Mouse (Mus musculus) neural tube, embryonic 13.5 days (tissue): ENCODE data around the gene Crybb1. TPM values are rescaled to one million over a fixed set of nuclear protein-coding genes. Genes with fewer than 3 reads are reported as not detected.
A peak's percentile ranks its signal among the peaks of the same experiment; 100 is the strongest.

Source experiments
- ATAC-seq: fragments of 200-750 bp; cut with Nextera tagmentation; 2 replicates; pipeline ENCODE4 v1.8.0; 2017; ENCODE audit warnings: low read depth, mild to moderate bottlenecking, moderate TSS enrichment, moderate library complexity
- H3K27ac ChIP-seq: fragments of 300-500 bp; sonication (generic); replicated peaks from 2 replicates; pipeline ENCODE4 v1.5.1; 2015; ENCODE audit warnings: moderate library complexity, mild to moderate bottlenecking, inconsistent platforms
- H3K27me3 ChIP-seq: fragments of 300-500 bp; sonication (generic); 2 replicates; pipeline ENCODE4 v1.6.1; 2015; ENCODE audit warnings: mild to moderate bottlenecking, inconsistent platforms
- H3K36me3 ChIP-seq: fragments of 300-500 bp; sonication (generic); 2 replicates; pipeline ENCODE4 v1.6.1; 2015; ENCODE audit warnings: mild to moderate bottlenecking, inconsistent platforms
- H3K4me1 ChIP-seq: fragments of 300-500 bp; sonication (generic); replicated peaks from 2 replicates; pipeline ENCODE4 v1.6.1; 2015; ENCODE audit warnings: inconsistent platforms
- H3K4me2 ChIP-seq: fragments of 300-500 bp; sonication (generic); 2 replicates; pipeline ENCODE4 v1.6.1; 2015; ENCODE audit warnings: inconsistent platforms, mild to moderate bottlenecking, moderate library complexity
- H3K4me3 ChIP-seq: fragments of 300-500 bp; sonication (generic); 2 replicates; pipeline ENCODE4 v1.5.1; 2015; ENCODE audit warnings: mild to moderate bottlenecking, inconsistent platforms
- H3K9ac ChIP-seq: fragments of 300-500 bp; sonication (generic); 2 replicates; pipeline ENCODE4 v1.6.1; 2015; ENCODE audit warnings: moderate library complexity, mild to moderate bottlenecking, inconsistent platforms
- H3K9me3 ChIP-seq: fragments of 300-500 bp; sonication (generic); 2 replicates; pipeline ENCODE4 v1.6.1; 2016; ENCODE audit warnings: inconsistent platforms
- WGBS: fragments of 180-500 bp; shearing (Covaris S2); methylation state at CpG from one replicate; pipeline ENCODE4 v1.1.7; 2015; 5-methylcytosine and 5-hydroxymethylcytosine counted together
- polyA plus RNA-seq: library from polyadenylated mRNA; unstranded; fragments of >200 nt; fragmentation: Nextera tagmentation; extraction: Ambion mirVana; gene quantifications from 2 replicates; pipeline ENCODE4 v1.2.1, GENCODE M21; 2015

Crybb1 gene
- polyA plus RNA-seq, 1 experiment from 2014 or later: 7.6 TPM

GRCm38 (mm10) chr5:112254282-112254806 is 1.3 kb upstream of the Crybb1 start:
- ATAC-seq: peak; percentile 33; the same call in 1 of the 2 replicates
- no peak overlapping the region for H3K27ac ChIP-seq
- peaks cover 21% of the 10 kb centered on the region for H3K4me1 ChIP-seq
- 60% methylated on average over 7 of the region's 7 CpGs for WGBS
- H3K36me3 ChIP-seq: no peaks in the 10 kb centered on the region
- H3K9ac ChIP-seq: no peak overlapping the region
- H3K9me3 ChIP-seq: no peaks in the 10 kb centered on the region
- H3K4me2 ChIP-seq: no peak overlapping the region
- no peak overlapping the region for H3K4me3 ChIP-seq
- no peaks in the 10 kb centered on the region for H3K27me3 ChIP-seq

DNA sequence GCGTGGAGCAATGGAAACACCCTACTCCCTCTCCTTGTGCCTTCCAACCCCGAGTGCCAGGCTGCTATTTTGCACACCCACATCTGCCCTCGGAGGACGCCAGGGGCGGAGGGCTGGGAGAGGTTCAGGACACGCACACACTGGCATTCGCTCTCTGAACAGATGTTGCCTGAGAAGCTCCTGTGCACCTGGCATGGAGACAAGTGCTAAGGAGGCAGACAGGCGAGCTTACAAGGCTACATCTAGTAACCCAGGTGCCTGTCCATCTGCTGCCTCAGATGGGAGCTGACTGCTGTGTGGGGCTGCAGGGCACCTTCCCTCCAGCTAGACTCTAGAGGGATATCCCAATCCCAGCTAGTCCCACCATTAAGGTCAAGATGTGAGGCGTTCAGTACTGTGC is 842 bp downstream of the Crybb1 start:
- H3K27ac ChIP-seq: no peak overlapping the region
- no peaks in the 10 kb centered on the region for H3K36me3 ChIP-seq
- no peaks in the 10 kb centered on the region for H3K27me3 ChIP-seq
- 0 out of 2 replicates have a peak, but pooled peaks have one; percentile 6 for ATAC-seq
- 70% methylated on average over 9 of the region's 9 CpGs for WGBS
- no peaks in the 10 kb centered on the region for H3K9me3 ChIP-seq
- peaks cover 21% of the 10 kb centered on the region for H3K4me1 ChIP-seq
- no peak overlapping the region for H3K4me3 ChIP-seq
- H3K9ac ChIP-seq: no peak overlapping the region
- no peak overlapping the region for H3K4me2 ChIP-seq

DNA sequence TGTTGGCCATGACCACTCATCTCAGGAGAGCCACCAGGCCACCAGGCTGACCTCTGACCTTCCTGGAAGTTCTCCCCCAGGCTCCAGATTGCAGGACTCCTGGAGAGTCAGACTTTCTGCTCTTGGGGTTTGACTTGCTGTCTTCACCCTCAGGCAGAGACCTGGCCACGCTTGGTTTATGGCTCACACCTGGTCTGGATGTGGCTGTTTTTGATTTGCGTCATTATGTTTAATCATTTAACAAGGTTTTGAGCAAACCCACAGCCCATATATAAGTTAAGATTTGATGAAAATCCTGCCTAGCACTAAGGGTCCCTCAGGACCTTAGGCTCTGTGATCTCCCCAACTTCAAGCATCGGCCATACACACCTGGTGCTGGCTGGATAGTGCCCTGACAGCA is 2.3 kb downstream of the Crybb1 start:
- Histone ChIP-seq H3K36me3 (no peaks in the 10 kb centered on the region), H3K9me3 (no peaks in the 10 kb centered on the region), H3K4me2 (no peak overlapping the region), H3K27me3 (no peaks in the 10 kb centered on the region), H3K9ac (no peak overlapping the region), H3K4me1 (peaks cover 21% of the 10 kb centered on the region), H3K27ac (no peak overlapping the region), H3K4me3 (no peak overlapping the region)
- no peak for ATAC-seq
- WGBS: 88% methylated on average over 3 of the region's 3 CpGs

DNA sequence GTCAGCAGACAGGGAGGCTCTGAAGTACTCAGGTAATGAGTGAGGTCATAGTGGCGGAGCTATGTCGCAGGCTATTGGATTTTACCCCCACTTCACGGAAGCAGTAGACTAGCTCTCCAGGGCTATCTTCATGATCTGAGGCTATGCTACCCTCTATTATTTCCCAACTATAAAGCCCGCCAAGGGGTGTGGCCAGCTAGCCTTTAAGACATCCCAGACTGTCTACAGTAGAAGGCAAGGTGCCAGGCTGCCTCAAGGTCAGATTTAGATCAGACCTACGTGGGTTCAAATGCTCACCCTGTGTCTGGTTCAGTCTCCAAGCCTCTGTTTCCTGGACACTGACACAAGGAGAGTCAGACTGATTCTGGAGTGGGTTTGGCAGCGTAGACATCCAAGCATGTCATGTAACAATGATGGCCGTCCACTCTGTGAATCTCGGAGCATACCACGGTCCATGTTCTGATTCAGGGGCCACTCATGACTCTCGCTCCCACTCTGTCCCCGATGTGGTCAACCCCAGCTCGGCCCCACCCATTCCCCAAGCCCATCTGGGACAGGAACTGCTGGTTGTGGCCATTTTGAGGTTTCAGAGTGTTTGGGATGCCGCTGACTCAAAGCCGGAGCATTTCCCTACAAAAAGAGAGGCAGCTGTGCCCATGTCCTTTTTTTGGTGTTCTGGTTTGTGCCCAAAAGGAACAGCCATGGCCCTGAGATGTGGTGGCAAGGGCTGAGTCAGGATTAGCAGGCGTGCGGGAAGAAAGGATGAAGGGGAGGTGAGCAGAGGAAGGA is 4.4 kb downstream of the Crybb1 start:
- Histone ChIP-seq H3K4me2 (no peak overlapping the region), H3K9me3 (no peaks in the 10 kb centered on the region), H3K4me3 (no peak overlapping the region), H3K27ac (no peak overlapping the region), H3K9ac (no peak overlapping the region), H3K27me3 (no peaks in the 10 kb centered on the region), H3K36me3 (no peaks in the 10 kb centered on the region), H3K4me1 (peaks cover 9% of the 10 kb centered on the region)
- 91% methylated on average over 15 of the region's 16 CpGs for WGBS
- ATAC-seq: no peak

DNA sequence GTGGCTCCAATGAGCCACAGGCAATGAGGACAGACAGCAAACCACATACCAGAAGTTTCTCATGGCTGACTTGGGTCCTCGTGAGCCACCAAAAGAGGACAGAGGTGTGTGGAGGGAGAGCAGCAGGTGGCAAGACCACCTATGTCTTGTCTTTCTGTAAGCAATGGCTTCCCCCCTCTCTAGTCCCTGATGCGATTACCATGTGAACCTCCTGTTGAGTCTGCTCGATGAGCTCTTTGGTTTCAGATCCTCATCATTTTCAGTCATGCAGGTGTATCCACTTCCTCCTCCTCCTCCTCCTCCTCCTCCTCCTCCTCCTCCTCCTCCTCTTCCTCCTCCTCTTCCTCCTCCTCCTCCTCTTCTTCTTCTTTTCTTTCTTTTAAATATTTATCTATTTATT is 5.2 kb downstream of the Crybb1 start:
- no peak overlapping the region for H3K4me3 ChIP-seq
- no peak overlapping the region for H3K4me2 ChIP-seq
- no peaks in the 10 kb centered on the region for H3K27me3 ChIP-seq
- peaks cover under 1% of the 10 kb centered on the region for H3K4me1 ChIP-seq
- no peak for ATAC-seq
- H3K36me3 ChIP-seq: no peaks in the 10 kb centered on the region
- H3K27ac ChIP-seq: no peak overlapping the region
- 81% methylated on average over 3 of the region's 3 CpGs for WGBS
- no peaks in the 10 kb centered on the region for H3K9me3 ChIP-seq
- no peak overlapping the region for H3K9ac ChIP-seq

- 89% methylated on average over 7 of the region's 7 CpGs for WGBS
- no peaks in the 10 kb centered on the region; the same call in 1 of the 2 replicates for H3K4me1 ChIP-seq
- H3K36me3 ChIP-seq: no peaks in the 10 kb centered on the region
- no peak overlapping the region for H3K4me2 ChIP-seq
- no peak overlapping the region for H3K4me3 ChIP-seq
- H3K9ac ChIP-seq: no peak overlapping the region
- H3K9me3 ChIP-seq: no peaks in the 10 kb centered on the region
- no peak for ATAC-seq
- H3K27me3 ChIP-seq: peaks cover 18% of the 10 kb centered on the region
- H3K27ac ChIP-seq: no peak overlapping the region
Observed at GRCm38 (mm10) chr5:112264099-112264498, 8.5 kb downstream of the Crybb1 start.

DNA sequence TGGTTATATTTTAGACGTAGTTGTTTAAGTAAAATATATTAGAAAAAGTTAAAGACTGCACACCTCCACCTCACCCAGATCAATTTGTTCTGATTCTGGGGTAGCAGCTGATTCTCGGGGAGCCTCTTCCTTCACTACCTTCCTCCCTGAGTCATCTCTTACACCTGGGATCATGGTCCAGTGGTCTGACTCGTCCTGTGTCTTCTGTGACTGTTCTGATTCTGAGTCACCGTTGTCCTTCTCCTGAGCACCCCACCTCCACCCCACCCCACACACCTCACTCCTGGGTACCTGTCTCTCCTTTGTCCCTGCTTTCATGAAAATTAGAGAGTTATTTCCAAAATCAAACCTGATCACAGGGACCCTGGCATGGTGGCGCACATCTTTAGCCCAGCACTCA is 9.5 kb downstream of the Crybb1 start:
- H3K9me3 ChIP-seq: no peaks in the 10 kb centered on the region
- no peak overlapping the region for H3K4me2 ChIP-seq
- H3K36me3 ChIP-seq: no peaks in the 10 kb centered on the region
- ATAC-seq: no peak
- H3K4me1 ChIP-seq: peaks cover 1% of the 10 kb centered on the region
- no peak overlapping the region for H3K9ac ChIP-seq
- no peak overlapping the region for H3K4me3 ChIP-seq
- 85% methylated on average over 5 of the region's 5 CpGs for WGBS
- H3K27ac ChIP-seq: no peak overlapping the region
- peaks cover 21% of the 10 kb centered on the region for H3K27me3 ChIP-seq

- ATAC-seq: no peak
- Histone ChIP-seq H3K27ac (no peak overlapping the region), H3K9me3 (no peaks in the 10 kb centered on the region), H3K9ac (no peak overlapping the region), H3K4me2 (no peak overlapping the region), H3K4me1 (peaks cover 5% of the 10 kb centered on the region), H3K4me3 (no peak overlapping the region), H3K36me3 (no peaks in the 10 kb centered on the region), H3K27me3 (peaks cover 21% of the 10 kb centered on the region)
- 6% methylated on average over 10 of the region's 10 CpGs for WGBS
Observed at GRCm38 (mm10) chr5:112265515-112265914, 9.9 kb downstream of the Crybb1 start.

GRCm38 (mm10) chr5:112266011-112266777 is 10.6 kb downstream of the Crybb1 start:
- Histone ChIP-seq H3K27me3 (peaks cover 21% of the 10 kb centered on the region), H3K9me3 (no peaks in the 10 kb centered on the region), H3K9ac (no peak overlapping the region), H3K4me1 (peaks cover 12% of the 10 kb centered on the region), H3K4me2 (no peak overlapping the region), H3K4me3 (no peak overlapping the region), H3K27ac (no peak overlapping the region), H3K36me3 (no peaks in the 10 kb centered on the region)
- WGBS: 60% methylated on average over 9 of the region's 9 CpGs
- ATAC-seq: no peak

- peaks cover 23% of the 10 kb centered on the region for H3K4me1 ChIP-seq
- 33% methylated on average over 24 of the region's 24 CpGs for WGBS
- peak overlapping the region; percentile 38; the same call in 1 of the 2 replicates for H3K27ac ChIP-seq
Observed at GRCm38 (mm10) chr5:112270764-112271541, 15.3 kb downstream of the Crybb1 start.

DNA sequence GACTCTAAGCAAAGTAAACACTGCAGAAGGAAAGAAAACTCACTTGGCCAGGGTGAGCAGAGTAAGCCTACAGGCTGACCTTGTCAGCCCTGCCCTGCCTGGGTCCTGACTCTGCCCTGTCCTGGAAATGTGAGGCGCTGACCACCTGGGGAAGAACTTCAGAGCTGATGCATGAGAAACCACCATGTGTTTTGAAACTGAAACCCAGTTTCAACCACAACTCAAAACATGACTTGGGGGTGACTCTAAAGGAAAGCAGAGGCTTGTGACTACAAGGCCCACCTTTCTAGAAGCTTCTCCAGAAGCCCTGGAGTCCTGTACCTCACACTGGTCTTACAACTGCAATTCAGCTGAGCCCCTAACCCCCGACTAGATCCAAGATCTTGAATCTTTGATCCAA is 17.3 kb downstream of the Crybb1 start:
- no peaks in the 10 kb centered on the region for H3K9me3 ChIP-seq
- no peak overlapping the region for H3K4me2 ChIP-seq
- 76% methylated on average over 2 of the region's 2 CpGs for WGBS
- no peak for ATAC-seq
- no peaks in the 10 kb centered on the region for H3K36me3 ChIP-seq
- peaks cover 34% of the 10 kb centered on the region for H3K4me1 ChIP-seq
- H3K27ac ChIP-seq: no peak overlapping the region
- H3K9ac ChIP-seq: no peak overlapping the region; the same call in 1 of the 2 replicates
- no peak overlapping the region for H3K4me3 ChIP-seq
- H3K27me3 ChIP-seq: peaks cover 21% of the 10 kb centered on the region

More at GRCm38 (mm10) chr5:112270764-112271541, 15.3 kb downstream of the Crybb1 start:
- H3K4me2 ChIP-seq: peak overlapping the region; percentile 32
- H3K4me3 ChIP-seq: no peak overlapping the region
- H3K27me3 ChIP-seq: peaks cover 28% of the 10 kb centered on the region
- ATAC-seq: peak; percentile 36; the same call in 1 of the 2 replicates
- H3K36me3 ChIP-seq: no peaks in the 10 kb centered on the region
- 0 out of 2 replicates have a peak overlapping the region, but pooled peaks have one; percentile 18 for H3K9ac ChIP-seq
- no peaks in the 10 kb centered on the region for H3K9me3 ChIP-seq
